Mouse (Mus musculus) spleen, adult 2 months (tissue): Measurements from ENCODE around the gene Setd1b.

ENCODE experiments used
- CTCF ChIP-seq: fragments of 200-500 bp; IDR thresholded peaks from 2 replicates; pipeline ENCODE4 v1.5.1; 2011; ENCODE audit warnings: mild to moderate bottlenecking, inconsistent platforms; ENCODE audit not compliant: insufficient read depth, insufficient read length, insufficient replicate concordance; ENCODE audit errors: extremely low read depth
- POLR2A ChIP-seq: fragments of 200-500 bp; IDR thresholded peaks from 2 replicates; pipeline ENCODE4 v1.6.1; 2011; ENCODE audit warnings: low read depth, low read length, inconsistent platforms

- TF ChIP-seq CTCF, result no peak
- peak; percentile 16 for TF ChIP-seq POLR2A
These were observed 13.4 kb upstream of the Setd1b start for GRCm38 (mm10) chr5:123128426-123129169.
